9 mouse cellular contexts compared by ENCODE assay signal in the genomic region with DNA sequence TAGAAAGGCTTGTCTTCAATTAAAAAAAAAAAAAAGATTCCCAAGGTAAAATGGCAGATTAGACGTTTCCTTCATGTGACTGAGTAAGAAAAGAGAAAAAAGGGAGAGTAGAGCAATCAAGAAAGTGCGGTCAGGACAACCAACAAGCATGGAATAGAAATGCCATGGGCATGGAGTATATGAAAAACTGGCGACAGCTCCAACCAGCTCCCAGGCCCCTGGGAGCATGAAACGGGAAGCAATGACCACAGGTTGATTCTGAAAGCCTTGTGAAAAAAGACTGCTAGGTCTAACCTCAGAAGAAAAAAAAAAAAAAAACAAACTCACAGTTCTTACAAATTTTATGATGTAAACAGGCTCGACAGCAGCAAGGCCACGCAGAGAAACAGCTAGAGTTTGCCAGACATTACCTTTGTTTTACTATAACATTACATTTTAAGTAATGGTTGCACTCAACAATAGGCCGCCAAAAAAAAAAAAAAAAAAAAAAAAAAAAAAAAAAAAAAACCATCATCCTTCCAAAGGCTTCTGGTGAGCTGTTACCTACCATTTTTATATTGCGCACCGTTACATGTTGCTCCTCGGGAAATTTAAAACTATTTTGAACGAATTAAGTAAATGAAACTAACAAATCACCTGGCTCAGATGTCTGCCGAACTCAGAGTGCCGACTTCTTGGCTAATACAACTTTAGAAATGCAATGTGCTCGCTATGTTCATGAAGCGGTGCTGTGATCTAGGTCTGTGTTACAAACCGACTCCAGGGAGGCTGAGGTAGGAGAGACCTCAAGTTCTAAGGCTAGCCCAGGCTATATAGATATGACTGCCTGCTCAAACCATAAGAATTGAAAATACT. TPM values are rescaled to one million over a fixed set of nuclear protein-coding genes. Genes with fewer than 3 reads are reported as not detected.
A peak's percentile ranks its signal among the peaks of the same experiment; 100 is the strongest.
DNase-seq lines count a peak whose midpoint lies in the region; ATAC-seq and TF ChIP-seq lines count a peak whose summit lies in the region.
"Had no signal": no experiment of that assay in that cellular context is flagged by ENCODE, and none has a peak within 500 bp of the region (broad histone marks: within the 10 kb centered on the region; RNA-seq: fewer than 3 reads in every experiment).

No protein-coding gene starts in this region.

- peak overlapping the region; percentile 77 for H3K9ac ChIP-seq in hindbrain, embryonic 16.5 days (ENCODE audit: low read depth, low read length)
- peak overlapping the region; percentile 92 for H3K9ac ChIP-seq in midbrain, embryonic 16.5 days (ENCODE audit: low read depth, low read length)

- no peaks in the 10 kb centered on the region for H3K9me3 ChIP-seq in hindbrain, embryonic 16.5 days (ENCODE audit: control insufficient read depth, low read length)
- no peaks in the 10 kb centered on the region for H3K9me3 ChIP-seq in midbrain, embryonic 16.5 days (replicated peaks; ENCODE audit: control insufficient read depth, low read length, poor library complexity, severe bottlenecking)

- peaks cover 2% of the 10 kb centered on the region; the same call in 1 of the 2 replicates for H3K4me1 ChIP-seq in cortical plate, adult 2 months (ENCODE audit: control insufficient read depth, insufficient read depth, low read length)
- H3K4me1 ChIP-seq in hindbrain, embryonic 16.5 days (ENCODE audit: control insufficient read depth, insufficient read depth, low read depth, low read length), result peaks cover 10% of the 10 kb centered on the region
- peaks cover 19% of the 10 kb centered on the region for H3K4me1 ChIP-seq in midbrain, embryonic 16.5 days (ENCODE audit: control insufficient read depth, insufficient read depth, low read length)

- peak; percentile 13 for DNase-seq in cerebellum, adult 8-10 months
- DNase-seq in cerebellum, adult 11 months, result no peak
- DNase-seq in 3T3-L1 (ENCODE audit: low read depth, low spot score), result peak; percentile 45
- DNase-seq in left cerebral cortex, adult 11 months (ENCODE audit: low spot score), result no peak

- H3K27me3 ChIP-seq in hindbrain, embryonic 16.5 days (replicated peaks; ENCODE audit: control insufficient read depth, insufficient read depth, low read length), result no peaks in the 10 kb centered on the region
- H3K27me3 ChIP-seq in midbrain, embryonic 16.5 days (ENCODE audit: control insufficient read depth, insufficient read depth, low read depth, low read length), result no peaks in the 10 kb centered on the region
- H3K27me3 ChIP-seq: Patski had no signal

- TF ChIP-seq POLR2A in cortical plate, adult 2 months (IDR thresholded peaks at IDR 0.05; ENCODE audit: extremely low read depth, insufficient read depth, low read length), result no peak

- H3K27ac ChIP-seq in cortical plate, adult 2 months (ENCODE audit: insufficient read depth, low read length), result no peak overlapping the region
- peak overlapping the region; percentile 72 for H3K27ac ChIP-seq in hindbrain, embryonic 16.5 days (ENCODE audit: low read depth, low read length)
- peak overlapping the region; percentile 100 for H3K27ac ChIP-seq in midbrain, embryonic 16.5 days (ENCODE audit: low read length)

- 0 out of 2 replicates have a peak, but pooled peaks have one; percentile 13 for ATAC-seq in hindbrain, embryonic 16.5 days
- no peak; the same call in 1 of the 2 replicates for ATAC-seq in midbrain, embryonic 16.5 days
- no peak for ATAC-seq in megakaryocyte progenitor cell, adult 5-6 weeks (replicated peaks; ENCODE audit: poor library complexity)

- no peak for TF ChIP-seq CTCF in cortical plate, adult 2 months (IDR thresholded peaks at IDR 0.05; ENCODE audit: extremely low read depth, insufficient read depth, low read length)

- 22% methylated on average over 16 of the region's 16 CpGs for WGBS in hindbrain, embryonic 16.5 days
- WGBS in midbrain, embryonic 16.5 days, result 26% methylated on average over 16 of the region's 16 CpGs

- peak overlapping the region; percentile 67 for H3K4me2 ChIP-seq in hindbrain, embryonic 16.5 days (ENCODE audit: low read length)
- H3K4me2 ChIP-seq in midbrain, embryonic 16.5 days (ENCODE audit: low read length), result peak overlapping the region; percentile 71

- no peaks in the 10 kb centered on the region for H3K36me3 ChIP-seq in hindbrain, embryonic 16.5 days (ENCODE audit: control insufficient read depth, insufficient read depth, low read length)
- no peaks in the 10 kb centered on the region for H3K36me3 ChIP-seq in midbrain, embryonic 16.5 days (ENCODE audit: control insufficient read depth, insufficient read depth, low read length)

- peak overlapping the region; percentile 87 for H3K4me3 ChIP-seq in cortical plate, adult 2 months (ENCODE audit: insufficient read depth, low read length)
- peak overlapping the region; percentile 82 for H3K4me3 ChIP-seq in hindbrain, embryonic 16.5 days (ENCODE audit: low read length)
- peak overlapping the region; percentile 90 for H3K4me3 ChIP-seq in midbrain, embryonic 16.5 days (ENCODE audit: low read depth, low read length)

RNA-seq across cellular contexts. Expression of gene 2610301B20Rik, which starts 1.4 kb away (rescaled TPM):
- polyA plus RNA-seq in cortical plate, adult 2 months (2012; rRNA removed), result 41.8 and 44.5 TPM in 2 replicates
- 46.0 and 46.3 TPM in 2 replicates for polyA plus RNA-seq in hindbrain, embryonic 16.5 days (2015; fragmentation: Nextera tagmentation; extraction: Ambion mirVana)
- 49.2 and 51.9 TPM in 2 replicates for polyA plus RNA-seq in midbrain, embryonic 16.5 days (2015; fragmentation: Nextera tagmentation; extraction: Ambion mirVana)
- 25.4 and 28.4 TPM in 2 replicates for total RNA-seq in megakaryocyte progenitor cell, adult 5-6 weeks (2015)
- total RNA-seq in megakaryocyte progenitor cell, adult 5-6 weeks (2017), result 6.3 and 9.8 TPM in 2 replicates

Comparison
In these comparisons a context has a peak if more than half of its experiments do, and no peak if none do; other contexts are left out.
1. DNase-seq: peak in cerebellum, adult 8-10 months (single experiment) and 3T3-L1 (single experiment); none in cerebellum, adult 11 months (single experiment) and left cerebral cortex, adult 11 months (single experiment).
2. Peak in every context shown above with its lines, with median percentiles within 50 percentile points of each other: H3K4me3 ChIP-seq.